10 mouse cellular contexts compared by ENCODE assay signal in the genomic region with DNA sequence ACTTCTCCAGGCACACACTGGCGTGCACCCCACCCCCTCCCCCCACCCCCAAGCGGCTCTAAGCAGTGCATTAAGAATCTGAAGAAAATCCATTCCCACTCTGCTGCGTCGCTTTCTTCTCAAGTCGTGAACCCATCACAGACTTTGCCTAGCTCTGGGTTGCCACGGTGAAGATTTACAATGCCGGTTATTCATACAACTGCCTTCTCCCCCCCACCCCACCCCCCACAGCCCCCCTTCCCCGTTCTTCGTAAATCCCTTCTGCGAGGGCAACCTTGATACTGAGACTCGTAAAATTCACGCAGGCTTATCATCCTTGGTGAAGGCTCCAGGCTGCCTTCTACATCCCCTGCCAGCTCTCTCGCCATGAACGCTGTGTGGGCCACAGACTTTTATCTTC.
DNase-seq lines count a peak whose midpoint lies in the region; ATAC-seq and TF ChIP-seq lines count a peak whose summit lies in the region.
"Had no signal": no experiment of that assay in that cellular context is flagged by ENCODE, and none has a peak within 500 bp of the region (broad histone marks: within the 10 kb centered on the region; RNA-seq: fewer than 3 reads in every experiment).

No protein-coding gene starts in this region.

- H3K36me3 ChIP-seq in heart, postnatal 0 days (replicated peaks; ENCODE audit: control insufficient read depth, insufficient read depth, low read length): no peaks in the 10 kb centered on the region
- H3K36me3 ChIP-seq in forebrain, embryonic 10.5 days (replicated peaks): no peaks in the 10 kb centered on the region
- H3K36me3 ChIP-seq in intestine, postnatal 0 days (ENCODE audit: control insufficient read depth, insufficient read depth): no peaks in the 10 kb centered on the region
- H3K36me3 ChIP-seq in neural tube, embryonic 14.5 days (ENCODE audit: control insufficient read depth, insufficient read depth, low read length): no peaks in the 10 kb centered on the region

- WGBS in heart, postnatal 0 days: 15% methylated on average over 14 of the region's 14 CpGs
- WGBS in forebrain, embryonic 10.5 days: 10% methylated on average over 14 of the region's 14 CpGs
- 17% methylated on average over 14 of the region's 14 CpGs for WGBS in intestine, postnatal 0 days
- 0% methylated on average over 14 of the region's 14 CpGs for WGBS in neural tube, embryonic 14.5 days

- no peak for ATAC-seq in heart, postnatal 0 days (ENCODE audit: insufficient read depth, low read depth)
- no peak for ATAC-seq in intestine, postnatal 0 days
- ATAC-seq in neural tube, embryonic 14.5 days (ENCODE audit: low read depth): peak; percentile 78
- ATAC-seq: inflammation-experienced regulatory T-cells, adult 6 months had no signal

- DNase-seq in heart, postnatal 0 days (ENCODE audit: low spot score): no peak
- DNase-seq in heart, adult 8-10 months (ENCODE audit: low spot score): no peak
- peak; percentile 68 for DNase-seq in forebrain, embryonic 10.5 days (ENCODE audit: extremely low spot score, low spot score)
- no peak for DNase-seq in cerebellum, adult 9-10 months
- no peak for DNase-seq in right cerebral cortex, postnatal 10 days (ENCODE audit: low spot score in 2 of 2)
- no peak for DNase-seq in ovary, postnatal 36 days (ENCODE audit: low spot score)

- no peaks in the 10 kb centered on the region for H3K27me3 ChIP-seq in heart, postnatal 0 days (ENCODE audit: control insufficient read depth, insufficient read depth, low read length)
- 0 out of 2 replicates have a peak, but pooled peaks cover 7% of the 10 kb centered on the region for H3K27me3 ChIP-seq in forebrain, embryonic 10.5 days (ENCODE audit: poor library complexity, severe bottlenecking)
- no peaks in the 10 kb centered on the region for H3K27me3 ChIP-seq in intestine, postnatal 0 days (replicated peaks; ENCODE audit: control insufficient read depth, insufficient read depth, low read length)
- no peaks in the 10 kb centered on the region for H3K27me3 ChIP-seq in neural tube, embryonic 14.5 days (ENCODE audit: control insufficient read depth, insufficient read depth, low read length)

- 0 out of 2 replicates have a peak overlapping the region, but pooled peaks have one; percentile 4 for H3K4me3 ChIP-seq in heart, postnatal 0 days (ENCODE audit: low read depth, low read length)
- H3K4me3 ChIP-seq in forebrain, embryonic 10.5 days: peak overlapping the region; percentile 36
- no peak overlapping the region for H3K4me3 ChIP-seq in intestine, postnatal 0 days (ENCODE audit: low read depth, low read length)
- H3K4me3 ChIP-seq in neural tube, embryonic 14.5 days (ENCODE audit: low read depth, low read length): no peak overlapping the region
- H3K4me3 ChIP-seq: erythroblast, embryonic 14.5 days had no signal

- no peak for TF ChIP-seq EP300 in heart, postnatal 0 days (IDR thresholded peaks at IDR 0.05; ENCODE audit: low read depth)

- H3K4me1 ChIP-seq in heart, postnatal 0 days (ENCODE audit: control insufficient read depth, insufficient read depth): no peaks in the 10 kb centered on the region
- peaks cover 34% of the 10 kb centered on the region for H3K4me1 ChIP-seq in forebrain, embryonic 10.5 days
- H3K4me1 ChIP-seq in intestine, postnatal 0 days (replicated peaks; ENCODE audit: control insufficient read depth, insufficient read depth, low read length): no peaks in the 10 kb centered on the region
- peaks cover 4% of the 10 kb centered on the region; the same call in 1 of the 2 replicates for H3K4me1 ChIP-seq in neural tube, embryonic 14.5 days (ENCODE audit: control insufficient read depth, insufficient read depth, low read length)

- H3K9me3 ChIP-seq in heart, postnatal 0 days (replicated peaks; ENCODE audit: control insufficient read depth, low read length): no peaks in the 10 kb centered on the region
- H3K9me3 ChIP-seq in forebrain, embryonic 10.5 days: no peaks in the 10 kb centered on the region
- no peaks in the 10 kb centered on the region for H3K9me3 ChIP-seq in intestine, postnatal 0 days (ENCODE audit: control insufficient read depth)
- no peaks in the 10 kb centered on the region for H3K9me3 ChIP-seq in neural tube, embryonic 14.5 days (ENCODE audit: control insufficient read depth, low read length)

- H3K4me2 ChIP-seq in heart, postnatal 0 days (ENCODE audit: low read depth, low read length): peak overlapping the region; percentile 39
- H3K4me2 ChIP-seq in intestine, postnatal 0 days (replicated peaks; ENCODE audit: low read depth): 0 out of 2 replicates have a peak overlapping the region, but pooled peaks have one; percentile 24
- H3K4me2 ChIP-seq in neural tube, embryonic 14.5 days (ENCODE audit: low read depth, low read length): peak overlapping the region; percentile 38

- H3K9ac ChIP-seq in heart, postnatal 0 days (replicated peaks; ENCODE audit: low read depth, low read length): no peak overlapping the region
- H3K9ac ChIP-seq in intestine, postnatal 0 days (ENCODE audit: low read depth, low read length): no peak overlapping the region
- no peak overlapping the region for H3K9ac ChIP-seq in neural tube, embryonic 14.5 days (replicated peaks; ENCODE audit: low read depth, low read length)

- no peak for TF ChIP-seq CTCF in heart, postnatal 0 days (IDR thresholded peaks at IDR 0.05; ENCODE audit: low read depth)
- TF ChIP-seq CTCF in intestine, postnatal 0 days (IDR thresholded peaks at IDR 0.05; ENCODE audit: low read depth): no peak

- H3K27ac ChIP-seq in heart, postnatal 0 days (ENCODE audit: low read depth): no peak overlapping the region
- H3K27ac ChIP-seq in forebrain, embryonic 10.5 days: peak overlapping the region; percentile 88
- no peak overlapping the region for H3K27ac ChIP-seq in intestine, postnatal 0 days (ENCODE audit: low read depth, low read length)
- H3K27ac ChIP-seq in neural tube, embryonic 14.5 days (ENCODE audit: low read depth, low read length): no peak overlapping the region

Comparison
In these comparisons a context has a peak if more than half of its experiments do, and no peak if none do; other contexts are left out.
1. H3K4me3 ChIP-seq: peak in heart, postnatal 0 days (single experiment) and forebrain, embryonic 10.5 days (single experiment); none in intestine, postnatal 0 days (single experiment) and neural tube, embryonic 14.5 days (single experiment).
2. Peak in every context shown above with its lines, with median percentiles within 50 percentile points of each other: H3K4me2 ChIP-seq.